In genomic region chr8:126539355-126540093, GRCm38 (mm10) we compare ENCODE assay signal across 10 mouse cellular contexts. TPM values are rescaled to one million over a fixed set of nuclear protein-coding genes. Genes with fewer than 3 reads are reported as not detected.
DNase-seq lines count a peak whose midpoint lies in the region; ATAC-seq and TF ChIP-seq lines count a peak whose summit lies in the region.
"Had no signal": no experiment of that assay in that cellular context is flagged by ENCODE, and none has a peak within 500 bp of the region (broad histone marks: within the 10 kb centered on the region; RNA-seq: fewer than 3 reads in every experiment).

No protein-coding gene starts in this region.

- peak overlapping the region; percentile 54; the same call in 1 of the 2 replicates for H3K27ac ChIP-seq in cerebellum, adult 2 months (ENCODE audit: insufficient read depth, low read length)
- H3K27ac ChIP-seq in kidney, postnatal 0 days = peak overlapping the region; percentile 55
- peak overlapping the region; percentile 96 for H3K27ac ChIP-seq in midbrain, embryonic 14.5 days (replicated peaks; ENCODE audit: low read depth, low read length)
- H3K27ac ChIP-seq: liver, embryonic 13.5 days had no signal

- WGBS in cerebellum, adult 2 months = 88% methylated on average over 10 of the region's 10 CpGs
- 17% methylated on average over 10 of the region's 10 CpGs for WGBS in kidney, postnatal 0 days
- 73% methylated on average over 10 of the region's 10 CpGs for WGBS in midbrain, embryonic 14.5 days

- H3K9me3 ChIP-seq in kidney, postnatal 0 days (replicated peaks; ENCODE audit: low read length) = no peaks in the 10 kb centered on the region
- no peaks in the 10 kb centered on the region for H3K9me3 ChIP-seq in midbrain, embryonic 14.5 days (ENCODE audit: control insufficient read depth, low read length)
- H3K9me3 ChIP-seq: G1E; liver, embryonic 13.5 days had no signal

- no peaks in the 10 kb centered on the region for H3K27me3 ChIP-seq in cerebellum, adult 2 months (ENCODE audit: control insufficient read depth, insufficient read depth, low read length)
- H3K27me3 ChIP-seq in kidney, postnatal 0 days (ENCODE audit: insufficient read depth, low read length) = no peaks in the 10 kb centered on the region
- H3K27me3 ChIP-seq in midbrain, embryonic 14.5 days (ENCODE audit: control insufficient read depth, insufficient read depth, low read length) = no peaks in the 10 kb centered on the region
- H3K27me3 ChIP-seq: liver, embryonic 13.5 days had no signal

- TF ChIP-seq CTCF in cerebellum, adult 2 months (IDR thresholded peaks at IDR 0.05; ENCODE audit: borderline replicate concordance, insufficient read depth, low read depth, low read length) = no peak
- no peak for TF ChIP-seq CTCF in kidney, postnatal 0 days (IDR thresholded peaks at IDR 0.05; ENCODE audit: low read depth)

- H3K9ac ChIP-seq in kidney, postnatal 0 days (ENCODE audit: low read depth, low read length) = no peak overlapping the region
- H3K9ac ChIP-seq in midbrain, embryonic 14.5 days (replicated peaks; ENCODE audit: low read length) = no peak overlapping the region
- H3K9ac ChIP-seq: liver, embryonic 13.5 days had no signal

- H3K4me3 ChIP-seq in cerebellum, adult 2 months (replicated peaks; ENCODE audit: insufficient read depth, low read depth, low read length) = no peak overlapping the region
- no peak overlapping the region for H3K4me3 ChIP-seq in kidney, postnatal 0 days (replicated peaks; ENCODE audit: low read depth, low read length)
- H3K4me3 ChIP-seq in midbrain, embryonic 14.5 days (replicated peaks; ENCODE audit: low read depth, low read length) = no peak overlapping the region
- H3K4me3 ChIP-seq: liver, embryonic 13.5 days had no signal

- H3K4me2 ChIP-seq in kidney, postnatal 0 days (ENCODE audit: low read length) = peak overlapping the region; percentile 11; the same call in 1 of the 2 replicates
- 0 out of 2 replicates have a peak overlapping the region, but pooled peaks have one; percentile 32 for H3K4me2 ChIP-seq in midbrain, embryonic 14.5 days (ENCODE audit: low read length)
- H3K4me2 ChIP-seq: liver, embryonic 13.5 days had no signal

- peaks cover 63% of the 10 kb centered on the region for H3K4me1 ChIP-seq in cerebellum, adult 2 months (ENCODE audit: control insufficient read depth, insufficient read depth, low read length)
- peaks cover 41% of the 10 kb centered on the region for H3K4me1 ChIP-seq in kidney, postnatal 0 days (replicated peaks; ENCODE audit: insufficient read depth, low read length)
- peaks cover 48% of the 10 kb centered on the region for H3K4me1 ChIP-seq in midbrain, embryonic 14.5 days (ENCODE audit: control insufficient read depth, insufficient read depth, low read length)

- ATAC-seq in kidney, postnatal 0 days (replicated peaks; ENCODE audit: low FRiP score, low read depth) = peak; percentile 80
- ATAC-seq in midbrain, embryonic 14.5 days (ENCODE audit: low FRiP score, low TSS enrichment) = peak; percentile 9

- no peaks in the 10 kb centered on the region for H3K36me3 ChIP-seq in kidney, postnatal 0 days (ENCODE audit: insufficient read depth, low read length)
- H3K36me3 ChIP-seq in midbrain, embryonic 14.5 days (ENCODE audit: control insufficient read depth, insufficient read depth, low read length) = no peaks in the 10 kb centered on the region
- H3K36me3 ChIP-seq: G1E; liver, embryonic 13.5 days had no signal

- TF ChIP-seq POLR2A in cerebellum, adult 2 months (IDR thresholded peaks at IDR 0.05; ENCODE audit: borderline replicate concordance, insufficient read depth, low read length) = no peak

- no peak for DNase-seq in cerebellum, adult 2 months
- no peak for DNase-seq in cerebellum, adult 18-20 months
- DNase-seq in brain, adult 2 months (ENCODE audit: low read depth, low spot score) = peak; percentile 75
- peak; percentile 58 for DNase-seq in heart, adult 8-10 months (ENCODE audit: low spot score)
- DNase-seq in kidney, postnatal 0 days (ENCODE audit: low spot score) = peak; percentile 90
- peak; percentile 53 for DNase-seq in midbrain, embryonic 14.5 days
- no peak for DNase-seq in spleen, postnatal 10 days (ENCODE audit: low spot score in 2 of 2)
- DNase-seq in layer of hippocampus, postnatal 10 days (ENCODE audit: low spot score in 2 of 2) = no peak
- DNase-seq: liver, embryonic 13.5 days had no signal

RNA-seq across cellular contexts. Expression of gene Irf2bp2, which starts 54.3 kb away (rescaled TPM):
- polyA plus RNA-seq in cerebellum, adult 2 months (2012; rRNA removed) = 42.0 and 42.4 TPM in 2 replicates
- total RNA-seq in heart, adult 8-10 months (2022) = 10 to 100 TPM; 41.8 to 60.9 (median 50.3) TPM
- 15.6 and 16.2 TPM in 2 replicates for polyA plus RNA-seq in kidney, postnatal 0 days (2015; fragmentation: Nextera tagmentation; extraction: Ambion mirVana)
- 7.8 and 9.8 TPM in 2 replicates for polyA plus RNA-seq in midbrain, embryonic 14.5 days (2014; fragmentation: Nextera tagmentation; extraction: Ambion mirVana)
- total RNA-seq in layer of hippocampus, postnatal 10 days (2021) = 10 to 100 TPM; 57.0 to 63.1 TPM

Comparison
In these comparisons a context has a peak if more than half of its experiments do, and no peak if none do; other contexts are left out.
1. DNase-seq: peak in brain, adult 2 months (single experiment), heart, adult 8-10 months (single experiment), kidney, postnatal 0 days (single experiment) and midbrain, embryonic 14.5 days (single experiment); none in cerebellum, adult 2 months (0 of 2), cerebellum, adult 18-20 months (0 of 2), spleen, postnatal 10 days (0 of 2) and layer of hippocampus, postnatal 10 days (0 of 2).
2. Peak in every context shown above with its lines, with median percentiles within 50 percentile points of each other: H3K27ac ChIP-seq.